Mouse (Mus musculus) adrenal gland (tissue): ENCODE results near the gene Mrpl16.

Experiments
- intact Hi-C: fragments of 180-260 bp; cut with DNase I; formaldehyde crosslinking; loops from one replicate; pipeline ENCODE4 v1.15.1; 2025
- long read RNA-seq, 2 experiments: library from polyadenylated mRNA; unstranded; transcript quantifications; one replicate each; pipeline ENCODE4 v2.0.0; 2020; ENCODE audit warnings: borderline replicate concordance in 1 of 2; ENCODE audit not compliant: insufficient replicate concordance in 1 of 2

The Mrpl16 gene
- long read RNA-seq, experiment 1, transcript Mrpl16-201 (4 exons, 1,162 nt): major isoform, 53 of 53 reads
- long read RNA-seq, experiment 1, partial matches to known transcripts: 0 of 53 reads
- long read RNA-seq, experiment 1, other reads (novel, unspliced or antisense): 0 of 53 reads
- long read RNA-seq, experiment 2, transcript Mrpl16-201 (4 exons, 1,162 nt): major isoform, 59 of 60 reads
- long read RNA-seq, experiment 2, partial matches to known transcripts: 1 of 60 reads
- long read RNA-seq, experiment 2, other reads (novel, unspliced or antisense): 0 of 60 reads

DNA sequence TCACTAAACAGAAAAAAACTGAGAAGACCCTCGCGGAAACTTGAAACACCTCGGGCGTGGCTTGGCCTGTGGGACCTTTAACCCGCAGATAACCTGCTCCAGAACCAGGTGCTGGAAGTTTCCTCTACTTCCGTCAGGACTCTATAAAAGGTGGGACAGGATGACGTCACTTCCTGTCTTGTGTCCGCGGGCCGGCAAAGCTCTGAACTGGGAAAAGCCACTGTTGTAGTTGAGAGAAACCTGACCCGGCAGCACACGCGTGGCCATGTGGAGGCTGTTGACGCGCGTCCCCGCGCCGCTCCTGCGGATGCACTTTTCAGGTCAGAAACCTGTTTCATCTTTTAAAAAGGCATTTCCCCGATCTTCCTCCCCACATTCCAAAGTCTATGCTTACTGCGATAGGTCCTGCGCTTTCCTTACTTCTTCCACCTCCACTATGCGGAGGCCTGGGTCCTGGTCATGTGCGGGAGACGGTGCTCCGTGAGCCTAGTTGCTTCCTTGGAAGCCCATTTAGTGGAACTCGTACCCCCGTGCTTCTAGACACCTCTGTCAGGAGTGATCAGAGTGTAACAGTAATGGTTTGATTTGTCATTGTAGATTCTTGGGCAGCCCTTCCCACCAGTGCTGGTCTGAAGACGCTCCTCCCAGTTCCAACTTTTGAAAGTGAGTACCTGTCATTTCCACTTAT is at the start of gene Mrpl16:
TSS of gene Mrpl16 (plus strand) at position 187 of the 688 bp plus-strand sequence.
- intact Hi-C loops: no loop called here

DNA sequence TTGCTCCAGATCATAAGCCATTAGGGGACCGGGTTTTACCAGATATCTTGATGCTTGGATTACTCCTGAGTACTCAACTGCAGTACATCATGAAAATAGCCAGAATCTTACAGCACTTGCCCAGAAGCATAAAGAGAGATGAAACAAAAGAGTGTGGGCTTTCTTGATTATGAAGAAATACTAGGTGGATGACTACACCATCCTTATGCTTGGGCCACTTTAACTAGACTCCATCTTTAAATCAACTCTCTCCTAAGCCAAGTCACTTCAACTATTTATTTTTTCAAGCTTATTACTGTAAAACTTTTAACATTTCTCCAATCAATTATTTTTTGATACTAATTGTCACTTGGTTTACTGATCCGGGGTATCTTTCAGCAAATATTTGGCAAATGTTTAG is 46.3 kb upstream of the Mrpl16 start:
- intact Hi-C loops: no loop called here

DNA sequence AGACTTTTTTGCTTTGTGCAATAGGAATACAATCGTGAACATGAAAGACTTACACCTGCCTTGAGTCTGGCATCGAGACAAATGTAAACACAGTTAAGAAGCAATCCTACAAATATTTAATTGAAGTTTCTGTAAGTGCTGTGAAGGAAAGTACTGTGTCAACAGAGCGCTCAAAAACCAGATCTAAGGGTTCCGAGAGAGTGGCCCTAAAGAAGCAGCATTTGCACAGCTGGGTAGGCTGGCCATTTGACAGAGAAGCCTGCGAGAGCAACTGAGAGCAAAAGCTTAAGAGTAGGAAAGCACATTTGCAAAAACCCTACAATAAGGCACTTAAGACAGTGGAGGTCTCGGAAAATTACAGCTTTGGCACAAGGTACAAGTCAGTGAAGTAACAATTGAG is 45.9 kb upstream of the Mrpl16 start:
- intact Hi-C loops: no loop called here

DNA sequence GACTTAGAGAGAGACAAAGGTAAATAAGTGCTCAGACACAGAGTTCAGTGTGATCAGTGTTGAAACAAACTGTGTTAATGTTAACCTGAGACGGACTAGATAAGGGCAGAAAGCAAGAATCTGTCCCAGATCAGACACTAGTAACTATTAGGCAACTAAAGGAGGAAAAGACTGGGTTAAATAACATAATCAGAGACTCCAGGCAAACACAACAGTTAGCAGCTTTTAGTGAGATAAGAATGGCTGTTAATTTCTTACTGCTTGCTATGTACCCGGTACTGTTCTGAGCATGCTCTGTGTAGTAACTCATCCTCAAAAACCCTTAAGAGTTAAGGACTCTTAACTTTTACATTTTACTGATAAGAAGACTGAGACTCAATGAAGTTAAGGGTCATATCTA is 44.3 kb upstream of the Mrpl16 start:
- intact Hi-C loops: no loop called here

DNA sequence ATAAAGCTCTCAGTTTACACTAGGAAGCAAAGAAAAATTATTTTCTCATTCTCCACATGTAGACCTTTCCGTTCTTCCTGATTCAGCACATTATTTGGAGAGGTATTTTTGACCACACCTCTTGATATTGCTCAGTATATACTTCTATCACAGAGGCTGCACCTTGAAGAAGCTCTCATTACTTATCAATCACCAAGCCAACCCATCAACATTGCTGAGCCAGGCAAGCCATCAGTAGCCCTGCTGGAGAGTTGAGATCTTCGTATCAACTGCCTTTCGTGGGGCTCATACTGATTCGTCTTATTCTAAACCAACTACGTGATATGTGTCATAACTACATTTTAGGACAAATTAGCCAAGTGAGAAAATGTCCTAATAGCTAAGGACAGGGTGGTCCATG is 42.9 kb upstream of the Mrpl16 start:
- intact Hi-C loops: no loop called here

DNA sequence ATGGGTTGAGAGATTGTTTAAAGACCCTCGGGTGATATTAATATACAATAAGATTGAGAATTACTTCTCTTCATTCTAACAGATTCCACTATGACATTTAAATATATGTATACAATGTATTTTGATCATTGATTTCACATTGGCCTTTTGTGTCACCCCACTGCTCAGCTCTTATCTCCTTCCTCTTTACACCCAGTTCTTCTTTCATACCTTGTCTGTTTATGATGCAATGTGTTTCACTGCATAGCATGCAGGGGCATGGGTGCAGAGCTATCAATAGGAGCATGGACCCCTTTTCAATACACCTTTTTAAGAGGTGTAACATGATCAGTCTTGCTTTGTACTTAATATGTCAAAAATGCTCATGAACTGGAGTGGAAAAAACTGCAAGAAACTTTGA is 39.9 kb upstream of the Mrpl16 start:
- intact Hi-C loops: no loop called here

DNA sequence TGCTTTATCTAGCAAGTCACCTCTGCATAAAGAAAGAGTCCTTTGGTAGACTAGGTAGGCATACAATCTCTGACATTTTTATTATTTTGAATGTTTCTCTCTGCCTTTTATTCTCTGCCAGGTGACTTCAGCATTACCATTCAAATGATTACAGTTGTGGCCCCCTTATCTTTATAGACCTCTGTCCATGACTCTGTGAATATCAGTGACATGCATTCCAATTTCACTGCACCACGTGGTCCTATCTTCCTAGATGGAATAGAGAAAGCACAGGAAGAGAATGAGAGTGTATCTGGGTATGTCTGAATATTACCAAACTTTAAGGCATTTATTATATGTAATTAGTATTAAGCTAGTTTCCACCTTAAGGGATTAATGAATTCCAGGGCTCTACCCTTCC is 33.7 kb upstream of the Mrpl16 start:
- intact Hi-C loops: no loop called here

DNA sequence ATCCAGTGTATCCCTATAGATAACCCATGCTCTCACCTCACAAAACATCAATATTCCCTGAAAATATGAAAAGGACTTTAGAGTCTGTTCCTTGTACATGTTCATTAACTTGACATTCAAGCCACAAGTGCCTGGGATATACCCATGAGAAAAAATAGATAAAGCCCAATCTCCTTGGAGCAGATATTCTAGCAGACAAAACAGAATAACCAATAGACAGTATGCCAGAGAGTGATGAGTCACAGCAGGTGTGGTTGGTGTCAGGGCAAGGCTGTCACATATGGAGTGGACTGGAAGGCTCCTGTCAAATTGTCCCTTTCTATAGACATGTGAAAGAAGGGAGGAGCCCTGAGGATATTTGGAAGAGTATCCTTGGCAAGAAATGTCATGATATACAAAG is 24.5 kb upstream of the Mrpl16 start:
- intact Hi-C loops: no loop called here

DNA sequence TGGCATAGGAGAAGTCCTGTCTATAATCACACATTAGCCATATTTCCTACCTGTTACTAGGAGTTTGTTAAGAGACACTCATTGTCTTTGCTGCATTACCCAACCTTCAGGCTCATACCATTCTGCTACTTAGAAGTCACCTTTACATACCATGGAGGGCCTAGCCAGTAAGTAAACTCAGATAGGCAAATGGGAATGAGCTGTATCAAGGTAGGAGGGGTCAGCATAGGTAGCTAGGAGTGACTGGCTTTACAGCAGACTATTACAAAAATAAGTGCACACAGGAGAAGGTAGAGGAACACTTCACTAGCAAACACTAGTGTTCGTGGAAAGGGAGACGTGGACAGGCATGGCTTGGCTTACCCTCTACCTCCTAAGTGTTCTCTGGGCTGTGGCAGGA is 22.9 kb upstream of the Mrpl16 start, which contains the start of gene Gif:
TSS of gene Gif (plus strand) at position 257 of the 400 bp plus-strand sequence.
- intact Hi-C loops: no loop called here

DNA sequence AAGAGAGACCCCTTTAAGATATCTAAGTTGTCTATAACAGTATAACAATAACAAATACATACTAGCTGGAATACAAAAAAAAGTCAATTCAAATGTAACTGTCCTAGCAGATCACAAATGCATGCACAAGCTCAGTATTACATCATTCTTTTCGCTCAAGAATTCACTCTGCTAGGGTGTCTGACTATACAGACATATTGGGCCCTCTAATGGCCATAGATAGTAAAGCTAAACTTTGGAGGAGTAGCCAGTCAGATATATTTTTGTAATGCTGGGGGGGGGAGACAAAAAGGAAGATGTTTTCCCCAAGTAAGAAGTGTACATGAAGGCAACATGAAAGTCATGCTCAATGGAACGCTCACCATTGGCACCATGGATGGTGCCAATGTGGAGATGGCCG is 5.1 kb upstream of the Mrpl16 start:
- intact Hi-C loops: no loop called here

DNA sequence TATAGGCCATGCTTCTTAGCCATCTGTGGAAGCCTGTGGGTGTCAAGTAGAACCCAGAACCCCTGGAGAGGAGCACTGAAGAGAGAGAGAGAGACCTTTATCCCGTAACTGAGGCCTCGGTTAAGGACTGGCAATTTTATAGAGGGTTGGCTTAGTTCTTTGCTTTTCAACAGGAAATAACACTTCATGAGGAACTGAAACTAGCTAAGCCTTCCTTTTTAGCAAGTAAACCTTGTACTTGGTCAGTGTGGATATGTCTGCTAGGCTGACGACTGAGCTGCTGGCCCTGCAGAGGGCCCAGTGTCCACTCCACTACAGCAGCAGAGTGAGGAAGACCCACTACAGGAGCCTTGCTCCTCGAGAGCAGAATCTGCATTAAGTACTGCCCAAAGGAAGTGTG is 3.8 kb upstream of the Mrpl16 start:
- intact Hi-C loops: no loop called here

DNA sequence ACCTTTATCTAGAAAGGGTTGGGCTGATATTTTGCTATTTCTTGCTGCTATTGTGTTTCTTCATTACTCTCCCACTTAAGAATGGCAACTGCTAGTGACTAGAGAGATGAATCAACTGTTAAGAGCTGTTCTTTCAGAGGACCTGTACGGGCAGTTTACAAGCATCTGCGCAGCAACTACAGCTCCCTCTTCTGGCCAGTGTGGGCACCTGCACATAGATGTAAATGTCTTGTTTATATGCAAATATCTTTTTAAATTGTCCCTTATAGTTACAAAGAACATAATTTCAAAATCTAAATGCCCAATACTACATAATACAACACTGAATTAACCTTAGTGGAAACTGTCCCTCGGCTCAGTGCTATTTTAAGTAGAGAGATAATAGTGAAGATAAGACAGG is 2.0 kb upstream of the Mrpl16 start:
- intact Hi-C loops: loop anchor here (2.0 kb wide), 1 partner anchor 157 kb away; no protein-coding TSS in a partner anchor

DNA sequence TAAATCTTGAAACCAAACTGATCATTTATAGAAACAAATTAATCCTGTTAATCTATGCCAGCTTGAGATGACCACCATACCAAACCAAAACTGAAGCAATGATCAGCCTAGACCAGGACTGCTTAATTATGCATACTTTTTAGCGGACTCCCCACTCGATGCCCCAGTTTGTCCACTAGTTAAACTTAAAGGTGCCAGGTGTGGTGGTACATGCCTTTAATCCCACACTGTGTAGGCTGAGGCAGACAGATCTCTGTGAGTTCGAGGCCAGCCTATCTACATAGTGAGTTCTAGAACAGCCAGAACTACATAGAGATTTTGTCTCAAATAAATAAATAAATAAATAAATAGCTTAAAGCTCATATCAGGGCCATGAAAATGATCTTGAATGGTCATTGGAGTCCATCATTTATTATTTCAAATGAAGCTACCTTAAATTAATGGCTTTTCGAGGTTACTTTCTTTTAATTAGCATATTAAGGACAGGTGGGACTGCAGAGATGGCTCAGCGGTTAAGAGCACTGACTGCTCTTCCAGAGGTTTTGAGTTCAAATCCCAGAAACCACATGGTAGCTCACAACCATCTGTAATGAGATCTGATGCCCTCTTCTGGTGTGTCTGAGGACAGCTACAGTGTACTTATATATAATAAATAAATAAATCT is 802 bp upstream of the Mrpl16 start:
- intact Hi-C loops: loop anchor here (2.0 kb wide), 1 partner anchor 159 kb away; no protein-coding TSS in a partner anchor

DNA sequence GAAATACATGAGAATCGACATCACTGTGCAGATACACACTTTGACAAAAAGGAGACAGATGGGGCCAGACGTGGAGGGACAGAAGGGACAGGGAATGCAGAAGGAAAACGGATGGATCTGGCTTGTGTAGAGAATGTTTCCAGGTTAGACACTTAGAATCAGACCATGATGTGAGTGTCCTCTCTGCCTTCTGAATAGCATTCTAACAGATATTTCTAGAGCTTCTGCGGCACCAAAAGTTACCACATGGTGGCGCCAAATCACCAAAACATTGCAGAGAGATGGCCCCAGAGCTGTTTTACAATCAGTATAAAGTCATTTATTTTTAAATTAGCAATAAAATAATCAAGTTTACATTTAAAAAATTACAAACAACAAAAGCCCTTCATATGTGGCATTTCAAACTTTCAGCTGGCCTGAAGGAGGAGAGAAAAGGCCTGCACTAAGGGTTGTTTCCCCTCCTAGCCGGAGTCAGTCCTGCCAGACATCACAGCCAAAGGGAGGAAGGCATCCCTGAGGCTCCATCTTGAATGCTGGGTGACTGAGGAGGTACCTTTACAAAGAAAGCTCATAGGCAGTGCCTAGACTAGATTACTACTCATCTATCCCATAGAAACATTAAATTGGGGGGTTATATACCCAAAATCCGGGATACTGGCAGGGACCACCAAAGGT is 7.1 kb downstream of the Mrpl16 start:
- intact Hi-C loops: loop anchor here (2.0 to 5.0 kb wide), 3 partner anchors 41 to 230 kb away; partner anchors contain the start of gene Stx3

DNA sequence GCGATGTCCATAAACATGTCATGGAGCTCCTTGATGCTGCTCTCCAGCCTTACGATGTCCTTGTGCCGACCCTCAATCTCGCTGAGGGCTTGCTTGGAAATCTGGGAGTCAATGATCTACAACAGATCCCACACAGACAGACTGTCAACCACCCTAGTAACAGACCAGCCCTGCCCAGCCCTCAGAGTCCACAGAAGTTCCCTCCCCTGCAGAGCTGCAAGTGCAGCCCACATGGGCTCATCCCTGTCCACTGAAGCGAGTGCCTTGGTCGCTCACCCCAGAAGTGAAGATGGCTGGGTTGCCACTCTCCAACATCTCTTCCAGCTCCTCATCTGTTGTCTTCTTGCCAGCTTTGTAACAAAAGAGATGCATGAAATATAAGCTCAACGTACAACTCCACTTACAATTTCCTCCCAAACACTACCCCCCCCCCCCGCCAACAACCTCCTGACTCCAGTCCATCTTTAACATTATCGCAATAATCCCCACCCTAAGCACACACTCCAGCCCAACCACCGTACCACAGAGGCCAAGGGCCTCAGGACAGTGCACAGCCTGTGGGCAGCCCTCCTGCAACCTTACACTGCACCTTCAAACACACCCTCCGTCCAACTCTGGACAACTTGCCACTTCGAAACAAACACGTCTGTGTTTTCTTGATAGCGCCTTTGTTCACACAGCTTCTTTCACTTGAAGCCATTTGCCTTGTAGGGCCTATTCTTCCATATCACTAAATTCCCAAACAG is 15.4 kb downstream of the Mrpl16 start:
- intact Hi-C loops: no loop called here

DNA sequence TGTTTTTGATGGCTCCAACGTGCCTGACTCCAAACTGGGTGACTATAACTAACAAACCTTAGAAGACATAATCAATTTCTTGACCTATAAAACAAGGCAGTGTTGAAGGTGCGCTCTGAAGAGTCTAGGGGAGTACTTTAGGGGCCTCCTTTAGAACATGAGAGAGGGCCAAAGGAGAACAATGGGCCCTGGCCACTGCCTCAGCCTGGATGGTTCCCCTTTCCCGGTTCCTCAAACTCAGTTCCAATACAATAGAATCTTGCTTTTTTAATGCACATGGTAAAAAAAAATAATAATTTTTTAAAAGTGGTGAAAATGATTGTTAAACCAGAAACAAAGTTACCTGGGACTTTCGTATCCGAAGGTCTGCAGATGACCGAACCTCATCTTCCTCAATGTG is 17.6 kb downstream of the Mrpl16 start:
- intact Hi-C loops: no loop called here

DNA sequence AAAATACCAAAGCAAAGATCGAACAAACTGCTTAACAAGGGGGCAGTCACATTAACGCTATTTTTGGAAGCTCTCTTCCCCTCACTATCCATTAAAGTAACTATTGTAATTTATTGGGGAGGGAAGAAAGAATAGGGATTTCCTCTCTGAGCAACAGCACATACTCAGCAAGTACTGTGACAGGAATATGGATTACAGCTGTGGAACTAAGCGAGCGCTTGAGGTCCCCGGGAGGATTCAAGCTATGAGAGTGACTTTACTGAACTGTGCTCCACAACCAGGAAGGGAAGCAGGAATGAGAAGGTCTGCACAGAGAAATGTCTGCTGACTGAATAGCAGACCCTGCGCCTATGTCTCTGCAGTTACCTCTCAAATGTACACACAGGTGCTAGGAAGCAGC is 18.7 kb downstream of the Mrpl16 start:
- intact Hi-C loops: no loop called here

DNA sequence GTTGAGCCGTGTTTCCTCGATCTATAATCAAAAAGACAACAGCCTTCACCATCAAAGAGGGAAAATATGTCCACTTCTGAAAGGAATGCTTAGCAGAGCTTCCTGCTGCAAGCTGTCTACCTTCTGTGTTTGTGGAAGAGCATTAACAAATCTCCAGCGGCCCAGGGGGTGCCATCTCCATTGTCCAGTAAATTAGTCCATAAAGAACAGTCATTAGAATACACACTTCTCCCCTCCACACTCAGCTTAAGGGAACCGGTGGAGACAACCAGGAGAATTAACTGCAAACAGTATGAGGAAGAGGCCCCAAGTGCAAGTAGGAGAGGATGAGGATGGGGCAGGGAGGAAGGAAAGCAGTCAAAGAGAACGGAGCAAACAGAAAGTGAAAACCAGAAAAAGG is 21.6 kb downstream of the Mrpl16 start:
- intact Hi-C loops: no loop called here

DNA sequence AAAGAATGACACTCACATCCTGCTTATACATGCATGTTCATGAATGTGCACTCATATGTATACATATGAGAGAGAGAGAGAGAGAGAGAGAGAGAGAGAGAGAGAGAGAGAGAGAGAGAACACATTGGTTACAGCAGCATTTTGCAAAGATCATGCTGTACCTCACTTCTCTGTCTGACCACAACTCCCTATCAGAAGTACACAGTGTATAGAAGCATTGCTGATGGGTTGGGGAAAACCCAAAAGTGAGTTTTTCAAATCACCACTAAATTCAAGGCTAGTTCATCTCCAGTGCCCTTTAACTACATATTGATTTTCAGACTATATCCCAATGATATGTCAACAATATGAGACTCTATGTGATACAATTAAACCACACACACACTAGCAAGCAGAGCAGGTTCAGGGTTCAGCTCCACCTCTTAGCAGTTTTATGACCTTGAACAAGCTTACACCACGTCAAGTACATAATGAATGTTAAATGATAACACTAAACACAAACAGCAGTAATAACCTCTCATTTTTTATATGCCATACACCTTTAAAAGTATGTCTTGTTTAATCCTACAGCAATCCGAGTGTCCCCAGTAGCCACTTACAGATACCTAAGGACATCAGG is 23.7 kb downstream of the Mrpl16 start:
- intact Hi-C loops: no loop called here

DNA sequence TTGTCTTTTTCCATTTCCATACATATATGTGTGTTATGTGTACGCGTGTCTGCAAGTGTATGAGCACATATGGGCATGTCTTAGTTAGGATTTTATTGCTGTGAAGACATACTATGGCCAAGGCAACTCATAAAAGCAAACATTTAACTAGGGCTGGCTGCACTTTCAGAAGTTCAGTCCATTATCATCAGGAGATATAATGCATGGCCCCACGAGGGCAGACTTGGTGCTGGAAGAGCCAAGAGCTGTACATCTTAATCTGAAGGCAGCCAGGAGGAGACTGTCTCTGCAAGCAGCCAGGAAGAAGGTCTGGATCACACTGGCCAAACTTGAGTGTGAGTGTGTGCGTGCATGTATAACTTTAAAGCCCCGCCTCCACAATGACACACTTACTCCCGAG is 24.3 kb downstream of the Mrpl16 start:
- intact Hi-C loops: no loop called here
